Mouse (Mus musculus): ENCODE results near the gene Cdk5r1. TPM values are rescaled to one million over a fixed set of nuclear protein-coding genes. Genes with fewer than 3 reads are reported as not detected.
A peak's percentile ranks its signal among the peaks of the same experiment; 100 is the strongest.

Cdk5r1 gene
- polyA plus RNA-seq, 1 experiment from 2014 or later, result 4.5 TPM

- no peak overlapping the region for H3K4me2 ChIP-seq (replicated peaks)
- H3K4me3 ChIP-seq (replicated peaks), result no peak overlapping the region
- WGBS, result 77% methylated on average over 16 of the region's 16 CpGs
- no peak for ATAC-seq (ENCODE audit: insufficient number of reproducible peaks, low FRiP score, low TSS enrichment, low read depth)
- H3K4me1 ChIP-seq, result peaks cover 4% of the 10 kb centered on the region; the same call in 1 of the 2 replicates
- no peak overlapping the region for H3K9ac ChIP-seq
- no peak overlapping the region for H3K27ac ChIP-seq (replicated peaks)
- H3K9me3 ChIP-seq (replicated peaks), result no peaks in the 10 kb centered on the region
- H3K27me3 ChIP-seq, result no peaks in the 10 kb centered on the region
- H3K36me3 ChIP-seq, result peaks cover 62% of the 10 kb centered on the region
Observed at GRCm38 (mm10) chr11:80471836-80472605, 4.8 kb upstream of the Cdk5r1 start.

GRCm38 (mm10) chr11:80474175-80474691 is 2.6 kb upstream of the Cdk5r1 start:
- H3K4me1 ChIP-seq, result peaks cover 27% of the 10 kb centered on the region
- no peak overlapping the region for H3K4me2 ChIP-seq (replicated peaks)
- H3K27me3 ChIP-seq, result 0 out of 2 replicates have a peak, but pooled peaks cover 6% of the 10 kb centered on the region
- no peak for ATAC-seq (ENCODE audit: insufficient number of reproducible peaks, low FRiP score, low TSS enrichment, low read depth)
- 61% methylated on average over 2 of the region's 2 CpGs for WGBS
- H3K9ac ChIP-seq, result no peak overlapping the region
- H3K4me3 ChIP-seq (replicated peaks), result no peak overlapping the region
- H3K36me3 ChIP-seq, result peaks cover 40% of the 10 kb centered on the region
- no peaks in the 10 kb centered on the region for H3K9me3 ChIP-seq (replicated peaks)
- no peak overlapping the region for H3K27ac ChIP-seq (replicated peaks)

GRCm38 (mm10) chr11:80474846-80475245 is 2.0 kb upstream of the Cdk5r1 start:
- peaks cover 35% of the 10 kb centered on the region for H3K36me3 ChIP-seq
- WGBS, result 91% methylated on average over 11 of the region's 11 CpGs

GRCm38 (mm10) chr11:80475544-80475943 is 1.3 kb upstream of the Cdk5r1 start:
- Histone ChIP-seq H3K9ac (no peak overlapping the region), H3K36me3 (peaks cover 28% of the 10 kb centered on the region), H3K4me2 (replicated peaks) (no peak overlapping the region), H3K4me3 (replicated peaks) (no peak overlapping the region), H3K27me3 (0 out of 2 replicates have a peak, but pooled peaks cover 6% of the 10 kb centered on the region), H3K9me3 (replicated peaks) (no peaks in the 10 kb centered on the region), H3K27ac (replicated peaks) (no peak overlapping the region), H3K4me1 (peaks cover 35% of the 10 kb centered on the region)
- 88% methylated on average over 9 of the region's 9 CpGs for WGBS
- no peak for ATAC-seq (ENCODE audit: insufficient number of reproducible peaks, low FRiP score, low TSS enrichment, low read depth)

More at GRCm38 (mm10) chr11:80474846-80475245, 2.0 kb upstream of the Cdk5r1 start:
- H3K27ac ChIP-seq (replicated peaks), result no peak overlapping the region
- peaks cover 33% of the 10 kb centered on the region for H3K4me1 ChIP-seq
- H3K27me3 ChIP-seq, result 0 out of 2 replicates have a peak, but pooled peaks cover 6% of the 10 kb centered on the region
- H3K9me3 ChIP-seq (replicated peaks), result no peaks in the 10 kb centered on the region
- H3K4me2 ChIP-seq (replicated peaks), result no peak overlapping the region
- ATAC-seq (ENCODE audit: insufficient number of reproducible peaks, low FRiP score, low TSS enrichment, low read depth), result no peak
- H3K4me3 ChIP-seq (replicated peaks), result no peak overlapping the region
- no peak overlapping the region for H3K9ac ChIP-seq

- ATAC-seq (ENCODE audit: insufficient number of reproducible peaks, low FRiP score, low TSS enrichment, low read depth), result peak; percentile 4; the same call in 1 of the 2 replicates
- H3K4me1 ChIP-seq, result peaks cover 35% of the 10 kb centered on the region
- 0 out of 2 replicates have a peak, but pooled peaks cover 6% of the 10 kb centered on the region for H3K27me3 ChIP-seq
- peak overlapping the region; percentile 64 for H3K4me3 ChIP-seq (replicated peaks)
- H3K4me2 ChIP-seq (replicated peaks), result peak overlapping the region; percentile 98
- H3K27ac ChIP-seq (replicated peaks), result peak overlapping the region; percentile 83
- H3K9ac ChIP-seq, result peak overlapping the region; percentile 54
- 11% methylated on average over 51 of the region's 55 CpGs for WGBS
- peaks cover 15% of the 10 kb centered on the region; the same call in 1 of the 2 replicates for H3K36me3 ChIP-seq
- no peaks in the 10 kb centered on the region for H3K9me3 ChIP-seq (replicated peaks)
Observed at GRCm38 (mm10) chr11:80477341-80478199, 747 bp downstream of the Cdk5r1 start.

GRCm38 (mm10) chr11:80478694-80479412 is 2.0 kb downstream of the Cdk5r1 start:
- 50% methylated on average over 14 of the region's 14 CpGs for WGBS
- peak overlapping the region; percentile 64 for H3K4me3 ChIP-seq (replicated peaks)
- H3K36me3 ChIP-seq, result 0 out of 2 replicates have a peak, but pooled peaks cover 7% of the 10 kb centered on the region
- 0 out of 2 replicates have a peak, but pooled peaks cover 6% of the 10 kb centered on the region for H3K27me3 ChIP-seq
- H3K4me1 ChIP-seq, result peaks cover 35% of the 10 kb centered on the region
- H3K9ac ChIP-seq, result no peak overlapping the region
- no peak for ATAC-seq (ENCODE audit: insufficient number of reproducible peaks, low FRiP score, low TSS enrichment, low read depth)
- H3K4me2 ChIP-seq (replicated peaks), result peak overlapping the region; percentile 98
- H3K9me3 ChIP-seq (replicated peaks), result no peaks in the 10 kb centered on the region
- peak overlapping the region; percentile 11; the same call in 1 of the 2 replicates for H3K27ac ChIP-seq (replicated peaks)

GRCm38 (mm10) chr11:80479425-80479824 is 2.6 kb downstream of the Cdk5r1 start:
- H3K9me3 ChIP-seq (replicated peaks), result no peaks in the 10 kb centered on the region
- H3K9ac ChIP-seq, result no peak overlapping the region
- 0 out of 2 replicates have a peak, but pooled peaks cover 6% of the 10 kb centered on the region for H3K27me3 ChIP-seq
- H3K27ac ChIP-seq (replicated peaks), result no peak overlapping the region
- no peak for ATAC-seq (ENCODE audit: insufficient number of reproducible peaks, low FRiP score, low TSS enrichment, low read depth)
- H3K4me3 ChIP-seq (replicated peaks), result peak overlapping the region; percentile 64
- H3K4me2 ChIP-seq (replicated peaks), result peak overlapping the region; percentile 98
- 0 out of 2 replicates have a peak, but pooled peaks cover 1% of the 10 kb centered on the region for H3K36me3 ChIP-seq
- peaks cover 35% of the 10 kb centered on the region for H3K4me1 ChIP-seq
- 39% methylated on average over 5 of the region's 5 CpGs for WGBS

- ATAC-seq (ENCODE audit: insufficient number of reproducible peaks, low FRiP score, low TSS enrichment, low read depth), result no peak
- Histone ChIP-seq H3K9ac (no peak overlapping the region), H3K4me3 (replicated peaks) (peak overlapping the region; percentile 64), H3K27me3 (0 out of 2 replicates have a peak, but pooled peaks cover 6% of the 10 kb centered on the region), H3K4me2 (replicated peaks) (peak overlapping the region; percentile 98), H3K9me3 (replicated peaks) (no peaks in the 10 kb centered on the region), H3K27ac (replicated peaks) (no peak overlapping the region), H3K36me3 (no peaks in the 10 kb centered on the region), H3K4me1 (peaks cover 35% of the 10 kb centered on the region)
- WGBS, result 67% methylated on average over 31 of the region's 31 CpGs
Observed at GRCm38 (mm10) chr11:80479906-80480866, 3.4 kb downstream of the Cdk5r1 start.

- WGBS, result 67% methylated on average over 13 of the region's 13 CpGs
- Histone ChIP-seq H3K27me3 (0 out of 2 replicates have a peak, but pooled peaks cover 6% of the 10 kb centered on the region), H3K27ac (replicated peaks) (no peak overlapping the region), H3K4me3 (replicated peaks) (no peak overlapping the region), H3K4me1 (peaks cover 38% of the 10 kb centered on the region), H3K36me3 (no peaks in the 10 kb centered on the region), H3K4me2 (replicated peaks) (no peak overlapping the region), H3K9ac (no peak overlapping the region), H3K9me3 (replicated peaks) (no peaks in the 10 kb centered on the region)
- ATAC-seq (ENCODE audit: insufficient number of reproducible peaks, low FRiP score, low TSS enrichment, low read depth), result no peak
Observed at GRCm38 (mm10) chr11:80481409-80482050, 4.7 kb downstream of the Cdk5r1 start.

Measured in embryonic facial prominence, embryonic 15.5 days (tissue).